Mouse (Mus musculus) embryonic fibroblast, embryonic 13.5 days (primary cell): ENCODE measurements around the gene Fga.

ENCODE experiments used
- CTCF ChIP-seq: IDR thresholded peaks from 2 replicates; pipeline ENCODE4 v1.5.1; 2011; ENCODE audit warnings: mild to moderate bottlenecking, control low read depth, low read length, moderate library complexity, borderline replicate concordance; ENCODE audit not compliant: insufficient read depth
- POLR2A ChIP-seq: IDR thresholded peaks from 2 replicates; pipeline ENCODE4 v1.6.1; 2011; ENCODE audit warnings: low read depth, mild to moderate bottlenecking, control low read depth, low read length, moderate library complexity

- TF ChIP-seq POLR2A (no peak), CTCF (no peak)
Measured at GRCm38 (mm10) chr3:83076563-83076962, 50.7 kb downstream of the Fga start.
